Mouse (Mus musculus) intestine, embryonic 14.5 days (tissue): ENCODE measurements around the gene Gm21293. TPM values are rescaled to one million over a fixed set of nuclear protein-coding genes. Genes with fewer than 3 reads are reported as not detected.
"Not testable (repeated sequence)": the region's sequence is repeated elsewhere in the genome, so short reads cannot be mapped to it uniquely, and the experiment has no call there.

Source experiments
- ATAC-seq: fragments of 200-750 bp; cut with Nextera tagmentation; replicated peaks from 2 replicates; pipeline ENCODE4 v1.8.0; 2017; ENCODE audit warnings: low read depth, moderate number of reproducible peaks, moderate TSS enrichment, moderate library complexity; ENCODE audit not compliant: low FRiP score, low TSS enrichment
- DNase-seq: peaks from one replicate; pipeline ENCODE4 v3.0.0-alpha.2; 2018; ENCODE audit warnings: low spot score
- H3K27ac ChIP-seq: fragments of 300-500 bp; sonication (generic); 2 replicates; pipeline ENCODE4 v1.5.1; 2014; ENCODE audit warnings: low read depth, mild to moderate bottlenecking, control low read depth
- H3K27me3 ChIP-seq: fragments of 300-500 bp; sonication (generic); replicated peaks from 2 replicates; pipeline ENCODE4 v1.6.1; 2014; ENCODE audit warnings: low read length, control low read depth; ENCODE audit not compliant: control insufficient read depth, insufficient read depth
- H3K36me3 ChIP-seq: fragments of 300-500 bp; sonication (generic); 2 replicates; pipeline ENCODE4 v1.6.1; 2014; ENCODE audit warnings: low read length, control low read depth; ENCODE audit not compliant: control insufficient read depth, insufficient read depth
- H3K4me1 ChIP-seq: fragments of 300-500 bp; sonication (generic); replicated peaks from 2 replicates; pipeline ENCODE4 v1.6.1; 2014; ENCODE audit warnings: low read length, control low read depth, mixed read lengths; ENCODE audit not compliant: control insufficient read depth, insufficient read depth
- H3K4me2 ChIP-seq: fragments of 300-500 bp; sonication (generic); 2 replicates; pipeline ENCODE4 v1.6.1; 2014; ENCODE audit warnings: low read length
- H3K4me3 ChIP-seq: fragments of 300-500 bp; sonication (generic); 2 replicates; pipeline ENCODE4 v1.5.1; 2014; ENCODE audit warnings: low read depth, low read length, control low read depth, mixed read lengths
- H3K9ac ChIP-seq: fragments of 300-500 bp; sonication (generic); 2 replicates; pipeline ENCODE4 v1.6.1; 2014; ENCODE audit warnings: mild to moderate bottlenecking, low read length
- H3K9me3 ChIP-seq: fragments of 300-500 bp; sonication (generic); 2 replicates; pipeline ENCODE4 v1.6.1; 2016; ENCODE audit warnings: low read length, control low read depth; ENCODE audit not compliant: control insufficient read depth
- WGBS: fragments of 180-500 bp; shearing (Covaris S2); extraction: QIAGEN DNeasy Blood & Tissue Kit; methylation state at CpG from one replicate; pipeline ENCODE4 v1.1.7; 2014; 5-methylcytosine and 5-hydroxymethylcytosine counted together
- polyA plus RNA-seq: library from polyadenylated mRNA; unstranded; fragments of >200 nt; fragmentation: Nextera tagmentation; extraction: Ambion mirVana; gene quantifications from 2 replicates; pipeline ENCODE4 v1.2.1, GENCODE M21; 2014

Gm21293 gene
- polyA plus RNA-seq = not detected in 2 replicates

DNA sequence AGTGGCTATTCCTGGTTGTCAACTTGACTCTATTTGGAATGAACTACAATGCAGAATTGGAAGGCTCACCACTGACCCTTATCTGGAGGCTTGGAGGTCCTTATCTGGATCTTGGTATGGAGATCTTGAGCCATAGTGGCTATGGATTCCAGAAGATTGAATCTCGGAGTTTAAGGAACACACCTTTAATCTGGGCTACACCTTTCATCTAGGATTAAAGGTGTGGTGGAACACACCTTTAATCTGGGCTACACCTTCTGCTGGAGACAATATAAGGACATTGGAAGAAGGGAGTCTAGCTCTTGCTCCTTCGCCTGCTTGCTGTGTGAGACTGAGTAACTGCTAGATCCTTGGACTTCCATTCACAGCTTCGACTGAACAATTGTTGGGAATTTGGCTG lies at the start of gene Gm21293:
Gm21293 (plus strand) TSS at position 301 of the 400 bp plus-strand sequence.
- H3K27ac ChIP-seq, ATAC-seq: not testable (repeated sequence)
- no CpG with 5 or more reads among the region's 3 CpGs for WGBS

DNA sequence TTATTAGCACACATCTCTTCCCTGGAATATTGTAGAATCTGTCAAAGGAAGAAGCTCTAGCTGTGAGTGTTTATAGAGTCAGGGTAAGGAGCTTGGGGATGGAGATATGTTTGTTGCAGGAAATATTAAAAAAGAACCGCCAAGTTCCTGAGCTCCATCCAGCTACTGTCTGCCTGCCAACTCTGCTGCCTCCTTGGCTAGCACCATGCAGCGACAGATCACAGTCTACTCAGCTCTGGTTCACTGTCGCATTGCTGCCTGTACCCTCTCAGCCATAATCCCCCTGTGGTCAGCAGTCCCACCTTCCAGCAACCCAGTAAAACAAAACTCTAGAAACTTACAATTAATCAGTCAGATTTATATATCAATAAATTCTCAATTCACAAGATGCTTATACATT lies 32.7 kb upstream of the Gm21293 start:
- H3K4me1 ChIP-seq = no peaks in the 10 kb centered on the region
- no peak overlapping the region for H3K27ac ChIP-seq
- H3K4me2 ChIP-seq = no peak overlapping the region
- no peak overlapping the region for H3K4me3 ChIP-seq
- H3K36me3 ChIP-seq = no peaks in the 10 kb centered on the region
- DNase-seq (no peak), ATAC-seq (no peak)
- no peak overlapping the region for H3K9ac ChIP-seq
- 71% methylated on average over 3 of the region's 3 CpGs for WGBS
- no peaks in the 10 kb centered on the region for H3K27me3 ChIP-seq
- H3K9me3 ChIP-seq = no peaks in the 10 kb centered on the region

More for the DNA sequence above, at the start of gene Gm21293:
- not testable (repeated sequence) for H3K9ac ChIP-seq, H3K36me3 ChIP-seq, DNase-seq, H3K4me2 ChIP-seq, H3K4me3 ChIP-seq, H3K27me3 ChIP-seq, H3K4me1 ChIP-seq, H3K9me3 ChIP-seq

DNA sequence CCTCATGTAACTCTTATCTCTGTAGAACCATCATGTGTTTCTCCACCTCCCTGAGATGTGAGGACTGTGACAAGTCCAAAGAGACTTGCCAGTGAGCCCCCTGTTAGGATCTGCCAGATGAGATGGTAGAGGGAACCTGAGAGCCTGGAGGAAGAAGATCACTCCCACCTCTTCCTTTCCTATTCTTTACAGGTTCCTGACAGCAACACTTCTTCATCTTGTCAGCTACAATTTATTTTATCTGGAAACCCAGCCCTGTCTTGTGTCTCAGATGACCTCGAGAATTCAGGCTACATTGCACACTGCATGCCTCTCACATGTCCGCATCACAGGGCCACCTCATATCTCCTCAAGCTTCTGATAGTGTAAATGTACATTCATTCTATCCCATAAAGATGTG lies 24.5 kb upstream of the Gm21293 start:
- ATAC-seq (no peak), DNase-seq (no peak)
- Histone ChIP-seq H3K4me2 (no peak overlapping the region), H3K9ac (no peak overlapping the region), H3K9me3 (no peaks in the 10 kb centered on the region), H3K4me1 (no peaks in the 10 kb centered on the region), H3K27me3 (no peaks in the 10 kb centered on the region), H3K27ac (no peak overlapping the region), H3K4me3 (no peak overlapping the region), H3K36me3 (no peaks in the 10 kb centered on the region)
- 67% methylated on average over 2 of the region's 2 CpGs for WGBS

DNA sequence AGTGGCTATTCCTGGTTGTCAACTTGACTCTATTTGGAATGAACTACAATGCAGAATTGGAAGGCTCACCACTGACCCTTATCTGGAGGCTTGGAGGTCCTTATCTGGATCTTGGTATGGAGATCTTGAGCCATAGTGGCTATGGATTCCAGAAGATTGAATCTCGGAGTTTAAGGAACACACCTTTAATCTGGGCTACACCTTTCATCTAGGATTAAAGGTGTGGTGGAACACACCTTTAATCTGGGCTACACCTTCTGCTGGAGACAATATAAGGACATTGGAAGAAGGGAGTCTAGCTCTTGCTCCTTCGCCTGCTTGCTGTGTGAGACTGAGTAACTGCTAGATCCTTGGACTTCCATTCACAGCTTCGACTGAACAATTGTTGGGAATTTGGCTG lies 8.4 kb downstream of the Gm21293 start, which contains the start of gene Gm6763:
Gm6763 (plus strand) TSS at position 301 of the 400 bp plus-strand sequence.
- WGBS = no CpG with 5 or more reads among the region's 3 CpGs
- DNase-seq = not testable (repeated sequence)

DNA sequence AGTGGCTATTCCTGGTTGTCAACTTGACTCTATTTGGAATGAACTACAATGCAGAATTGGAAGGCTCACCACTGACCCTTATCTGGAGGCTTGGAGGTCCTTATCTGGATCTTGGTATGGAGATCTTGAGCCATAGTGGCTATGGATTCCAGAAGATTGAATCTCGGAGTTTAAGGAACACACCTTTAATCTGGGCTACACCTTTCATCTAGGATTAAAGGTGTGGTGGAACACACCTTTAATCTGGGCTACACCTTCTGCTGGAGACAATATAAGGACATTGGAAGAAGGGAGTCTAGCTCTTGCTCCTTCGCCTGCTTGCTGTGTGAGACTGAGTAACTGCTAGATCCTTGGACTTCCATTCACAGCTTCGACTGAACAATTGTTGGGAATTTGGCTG lies 16.9 kb downstream of the Gm21293 start, which contains the start of gene Gm8764:
Gm8764 (plus strand) TSS at position 301 of the 400 bp plus-strand sequence.
- WGBS = no CpG with 5 or more reads among the region's 3 CpGs
- H3K9me3 ChIP-seq, H3K27ac ChIP-seq: not testable (repeated sequence)

More for the DNA sequence above, 8.4 kb downstream of the Gm21293 start, which contains the start of gene Gm6763:
- H3K4me1 ChIP-seq, H3K9me3 ChIP-seq, H3K4me3 ChIP-seq, H3K9ac ChIP-seq, H3K27me3 ChIP-seq, ATAC-seq, H3K4me2 ChIP-seq, H3K36me3 ChIP-seq, H3K27ac ChIP-seq: not testable (repeated sequence)

DNA sequence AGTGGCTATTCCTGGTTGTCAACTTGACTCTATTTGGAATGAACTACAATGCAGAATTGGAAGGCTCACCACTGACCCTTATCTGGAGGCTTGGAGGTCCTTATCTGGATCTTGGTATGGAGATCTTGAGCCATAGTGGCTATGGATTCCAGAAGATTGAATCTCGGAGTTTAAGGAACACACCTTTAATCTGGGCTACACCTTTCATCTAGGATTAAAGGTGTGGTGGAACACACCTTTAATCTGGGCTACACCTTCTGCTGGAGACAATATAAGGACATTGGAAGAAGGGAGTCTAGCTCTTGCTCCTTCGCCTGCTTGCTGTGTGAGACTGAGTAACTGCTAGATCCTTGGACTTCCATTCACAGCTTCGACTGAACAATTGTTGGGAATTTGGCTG lies 25.4 kb downstream of the Gm21293 start, which contains the start of gene Gm21304:
Gm21304 (plus strand) TSS at position 301 of the 400 bp plus-strand sequence.
- not testable (repeated sequence) for H3K4me2 ChIP-seq, H3K36me3 ChIP-seq, H3K27ac ChIP-seq, H3K4me3 ChIP-seq, H3K4me1 ChIP-seq, DNase-seq, ATAC-seq, H3K9ac ChIP-seq, H3K27me3 ChIP-seq, H3K9me3 ChIP-seq
- no CpG with 5 or more reads among the region's 3 CpGs for WGBS

More for the DNA sequence above, 16.9 kb downstream of the Gm21293 start, which contains the start of gene Gm8764:
- not testable (repeated sequence) for DNase-seq, H3K4me2 ChIP-seq, H3K36me3 ChIP-seq, ATAC-seq, H3K9ac ChIP-seq, H3K4me3 ChIP-seq, H3K27me3 ChIP-seq, H3K4me1 ChIP-seq

DNA sequence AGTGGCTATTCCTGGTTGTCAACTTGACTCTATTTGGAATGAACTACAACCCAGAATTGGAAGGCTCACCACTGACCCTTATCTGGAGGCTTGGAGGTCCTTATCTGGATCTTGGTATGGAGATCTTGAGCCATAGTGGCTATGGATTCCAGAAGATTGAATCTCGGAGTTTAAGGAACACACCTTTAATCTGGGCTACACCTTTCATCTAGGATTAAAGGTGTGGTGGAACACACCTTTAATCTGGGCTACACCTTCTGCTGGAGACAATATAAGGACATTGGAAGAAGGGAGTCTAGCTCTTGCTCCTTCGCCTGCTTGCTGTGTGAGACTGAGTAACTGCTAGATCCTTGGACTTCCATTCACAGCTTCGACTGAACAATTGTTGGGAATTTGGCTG lies 33.9 kb downstream of the Gm21293 start, which contains the start of gene Gm21312:
Gm21312 (plus strand) TSS at position 301 of the 400 bp plus-strand sequence.
- not testable (repeated sequence) for H3K4me1 ChIP-seq, H3K36me3 ChIP-seq, H3K9ac ChIP-seq, DNase-seq, H3K27me3 ChIP-seq, ATAC-seq, H3K4me3 ChIP-seq, H3K9me3 ChIP-seq, H3K27ac ChIP-seq, H3K4me2 ChIP-seq
- no CpG with 5 or more reads among the region's 3 CpGs for WGBS

DNA sequence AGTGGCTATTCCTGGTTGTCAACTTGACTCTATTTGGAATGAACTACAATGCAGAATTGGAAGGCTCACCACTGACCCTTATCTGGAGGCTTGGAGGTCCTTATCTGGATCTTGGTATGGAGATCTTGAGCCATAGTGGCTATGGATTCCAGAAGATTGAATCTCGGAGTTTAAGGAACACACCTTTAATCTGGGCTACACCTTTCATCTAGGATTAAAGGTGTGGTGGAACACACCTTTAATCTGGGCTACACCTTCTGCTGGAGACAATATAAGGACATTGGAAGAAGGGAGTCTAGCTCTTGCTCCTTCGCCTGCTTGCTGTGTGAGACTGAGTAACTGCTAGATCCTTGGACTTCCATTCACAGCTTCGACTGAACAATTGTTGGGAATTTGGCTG lies 42.4 kb downstream of the Gm21293 start, which contains the start of gene Gm20765:
Gm20765 (plus strand) TSS at position 301 of the 400 bp plus-strand sequence.
- H3K27me3 ChIP-seq, H3K27ac ChIP-seq, H3K36me3 ChIP-seq, H3K9ac ChIP-seq, H3K4me1 ChIP-seq, H3K9me3 ChIP-seq, H3K4me2 ChIP-seq, DNase-seq, ATAC-seq, H3K4me3 ChIP-seq: not testable (repeated sequence)
- no CpG with 5 or more reads among the region's 3 CpGs for WGBS

DNA sequence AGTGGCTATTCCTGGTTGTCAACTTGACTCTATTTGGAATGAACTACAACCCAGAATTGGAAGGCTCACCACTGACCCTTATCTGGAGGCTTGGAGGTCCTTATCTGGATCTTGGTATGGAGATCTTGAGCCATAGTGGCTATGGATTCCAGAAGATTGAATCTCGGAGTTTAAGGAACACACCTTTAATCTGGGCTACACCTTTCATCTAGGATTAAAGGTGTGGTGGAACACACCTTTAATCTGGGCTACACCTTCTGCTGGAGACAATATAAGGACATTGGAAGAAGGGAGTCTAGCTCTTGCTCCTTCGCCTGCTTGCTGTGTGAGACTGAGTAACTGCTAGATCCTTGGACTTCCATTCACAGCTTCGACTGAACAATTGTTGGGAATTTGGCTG lies 51.0 kb downstream of the Gm21293 start, which contains the start of gene Gm4340:
Gm4340 (plus strand) TSS at position 301 of the 400 bp plus-strand sequence.
- no CpG with 5 or more reads among the region's 3 CpGs for WGBS
- H3K27me3 ChIP-seq = not testable (repeated sequence)

More for the DNA sequence above, 51.0 kb downstream of the Gm21293 start, which contains the start of gene Gm4340:
- H3K27ac ChIP-seq, H3K9me3 ChIP-seq, H3K4me2 ChIP-seq, H3K4me1 ChIP-seq, H3K4me3 ChIP-seq, H3K36me3 ChIP-seq, ATAC-seq, DNase-seq, H3K9ac ChIP-seq: not testable (repeated sequence)
